16 mouse cellular contexts compared by ENCODE assay signal in genomic region chr19:12498321-12498720, GRCm38 (mm10). TPM values are rescaled to one million over a fixed set of nuclear protein-coding genes. Genes with fewer than 3 reads are reported as not detected.
A peak's percentile ranks its signal among the peaks of the same experiment; 100 is the strongest.
DNase-seq lines count a peak whose midpoint lies in the region; ATAC-seq and TF ChIP-seq lines count a peak whose summit lies in the region.
"Had no signal": no experiment of that assay in that cellular context is flagged by ENCODE, and none has a peak within 500 bp of the region (broad histone marks: within the 10 kb centered on the region; RNA-seq: fewer than 3 reads in every experiment).

No protein-coding gene starts in this region.

- TF ChIP-seq CTCF in CH12.LX (conservative IDR thresholded peaks at IDR 0.05 in 1 of 2, IDR thresholded peaks at IDR 0.05 in 1 of 2; ENCODE audit: low read depth in 2 of 2, low read length in 2 of 2): no peak

- peaks cover 17% of the 10 kb centered on the region for H3K36me3 ChIP-seq in forebrain, embryonic 12.5 days (replicated peaks)
- no peaks in the 10 kb centered on the region for H3K36me3 ChIP-seq in forebrain, embryonic 16.5 days (ENCODE audit: control insufficient read depth, insufficient read depth)
- H3K36me3 ChIP-seq in CH12.LX (replicated peaks in 1 of 2; ENCODE audit: control insufficient read depth in 1 of 2, insufficient read depth in 1 of 2, low read length in 1 of 2): peaks cover 0 to 46% of the 10 kb centered on the region in 2 experiments
- H3K36me3 ChIP-seq in hindbrain, embryonic 11.5 days (ENCODE audit: control insufficient read depth, insufficient read depth, low read length): 0 out of 2 replicates have a peak, but pooled peaks cover 4% of the 10 kb centered on the region
- 0 out of 2 replicates have a peak, but pooled peaks cover 4% of the 10 kb centered on the region for H3K36me3 ChIP-seq in midbrain, embryonic 14.5 days (ENCODE audit: control insufficient read depth, insufficient read depth, low read length)
- H3K36me3 ChIP-seq: heart, embryonic 13.5 days; liver, embryonic 12.5 days had no signal

- H3K4me3 ChIP-seq in forebrain, embryonic 12.5 days (replicated peaks): no peak overlapping the region
- no peak overlapping the region for H3K4me3 ChIP-seq in forebrain, embryonic 16.5 days (replicated peaks; ENCODE audit: low read length)
- peak overlapping the region in 1 of 3 experiments; percentile 96 for H3K4me3 ChIP-seq in CH12.LX (replicated peaks in 1 of 3; ENCODE audit: low read depth in 2 of 3, low read length in 2 of 3, poor library complexity in 1 of 3)
- peak overlapping the region; percentile 92 for H3K4me3 ChIP-seq in hindbrain, embryonic 11.5 days (ENCODE audit: low read depth, low read length)
- H3K4me3 ChIP-seq in midbrain, embryonic 14.5 days (replicated peaks; ENCODE audit: low read depth, low read length): no peak overlapping the region
- H3K4me3 ChIP-seq: heart, embryonic 13.5 days; liver, embryonic 12.5 days had no signal

- H3K27ac ChIP-seq in forebrain, embryonic 12.5 days: no peak overlapping the region
- H3K27ac ChIP-seq in forebrain, embryonic 16.5 days (ENCODE audit: low read length): no peak overlapping the region
- no peak overlapping the region for H3K27ac ChIP-seq in CH12.LX (ENCODE audit: insufficient read depth, low read depth)
- H3K27ac ChIP-seq in hindbrain, embryonic 11.5 days (ENCODE audit: low read depth, low read length): peak overlapping the region; percentile 72
- 0 out of 2 replicates have a peak overlapping the region, but pooled peaks have one; percentile 17 for H3K27ac ChIP-seq in midbrain, embryonic 14.5 days (replicated peaks; ENCODE audit: low read depth, low read length)
- H3K27ac ChIP-seq: heart, embryonic 13.5 days; liver, embryonic 12.5 days had no signal

- in situ Hi-C loops in CH12.LX (cut with MboI; ENCODE audit: low pct_ligation_motif_present, low pct_unique_long_range_greater_than_20kb, low sequenced_read_pairs): loop anchor here (5.0 to 25.0 kb wide), 3 partner anchors 66 to 486 kb away; no protein-coding TSS in a partner anchor

- ATAC-seq in forebrain, embryonic 12.5 days (ENCODE audit: low FRiP score): no peak
- ATAC-seq in forebrain, embryonic 16.5 days: no peak
- ATAC-seq in hindbrain, embryonic 11.5 days (ENCODE audit: low FRiP score): no peak
- ATAC-seq in midbrain, embryonic 14.5 days (ENCODE audit: low FRiP score, low TSS enrichment): no peak
- ATAC-seq: liver, embryonic 12.5 days had no signal

- no peak overlapping the region for H3K9ac ChIP-seq in forebrain, embryonic 12.5 days
- no peak overlapping the region for H3K9ac ChIP-seq in forebrain, embryonic 16.5 days (replicated peaks; ENCODE audit: low read depth, low read length)
- no peak overlapping the region for H3K9ac ChIP-seq in CH12.LX (ENCODE audit: insufficient read depth, low read depth)
- peak overlapping the region; percentile 99; the same call in 1 of the 2 replicates for H3K9ac ChIP-seq in hindbrain, embryonic 11.5 days (ENCODE audit: low read depth, low read length)
- no peak overlapping the region for H3K9ac ChIP-seq in midbrain, embryonic 14.5 days (replicated peaks; ENCODE audit: low read length)
- H3K9ac ChIP-seq: heart, embryonic 13.5 days; liver, embryonic 12.5 days had no signal

- peaks cover 68% of the 10 kb centered on the region for H3K4me1 ChIP-seq in forebrain, embryonic 12.5 days
- H3K4me1 ChIP-seq in forebrain, embryonic 16.5 days (replicated peaks; ENCODE audit: control insufficient read depth, insufficient read depth, low read length): peaks cover 25% of the 10 kb centered on the region
- H3K4me1 ChIP-seq in CH12.LX (ENCODE audit: control insufficient read depth in 1 of 2, insufficient read depth in 2 of 2): peaks cover 7 to 57% of the 10 kb centered on the region in 2 experiments
- peaks cover 16% of the 10 kb centered on the region for H3K4me1 ChIP-seq in hindbrain, embryonic 11.5 days (replicated peaks; ENCODE audit: control insufficient read depth, insufficient read depth, low read length)
- peaks cover 34% of the 10 kb centered on the region for H3K4me1 ChIP-seq in midbrain, embryonic 14.5 days (ENCODE audit: control insufficient read depth, insufficient read depth, low read length)

- H3K27me3 ChIP-seq in forebrain, embryonic 12.5 days: no peaks in the 10 kb centered on the region
- H3K27me3 ChIP-seq in forebrain, embryonic 16.5 days (replicated peaks; ENCODE audit: control insufficient read depth, insufficient read depth, low read length): no peaks in the 10 kb centered on the region
- no peaks in the 10 kb centered on the region for H3K27me3 ChIP-seq in CH12.LX (replicated peaks)
- H3K27me3 ChIP-seq in hindbrain, embryonic 11.5 days (ENCODE audit: control insufficient read depth, insufficient read depth, low read length): no peaks in the 10 kb centered on the region
- H3K27me3 ChIP-seq in midbrain, embryonic 14.5 days (ENCODE audit: control insufficient read depth, insufficient read depth, low read length): no peaks in the 10 kb centered on the region

- 81% methylated on average over 4 of the region's 4 CpGs for WGBS in forebrain, embryonic 12.5 days
- WGBS in forebrain, embryonic 16.5 days: 74% methylated on average over 4 of the region's 4 CpGs
- 51% methylated on average over 4 of the region's 4 CpGs for WGBS in hindbrain, embryonic 11.5 days
- 44% methylated on average over 4 of the region's 4 CpGs for WGBS in midbrain, embryonic 14.5 days

- dilution Hi-C loops in CH12.LX (cut with MboI; ENCODE audit: extremely low pct_ligation_motif_present, extremely low pct_unique_long_range_greater_than_20kb, low sequenced_read_pairs): no loop called here

- TF ChIP-seq POLR2A in CH12.LX (IDR thresholded peaks at IDR 0.05; ENCODE audit: low read depth, low read length): no peak

- H3K9me3 ChIP-seq in forebrain, embryonic 12.5 days: no peaks in the 10 kb centered on the region
- H3K9me3 ChIP-seq in forebrain, embryonic 16.5 days (ENCODE audit: control insufficient read depth, low read length): no peaks in the 10 kb centered on the region
- no peaks in the 10 kb centered on the region for H3K9me3 ChIP-seq in CH12.LX (replicated peaks; ENCODE audit: low read length)
- H3K9me3 ChIP-seq in hindbrain, embryonic 11.5 days (ENCODE audit: control insufficient read depth, low read length): no peaks in the 10 kb centered on the region
- no peaks in the 10 kb centered on the region for H3K9me3 ChIP-seq in midbrain, embryonic 14.5 days (ENCODE audit: control insufficient read depth, low read length)
- H3K9me3 ChIP-seq: heart, embryonic 13.5 days; liver, embryonic 12.5 days had no signal

- no peak for DNase-seq in CH12.LX (ENCODE audit: extremely low read depth)
- no peak for DNase-seq in hindbrain, embryonic 11.5 days (ENCODE audit: low spot score)
- no peak for DNase-seq in midbrain, embryonic 14.5 days
- DNase-seq in frontal cortex, adult 2 months (ENCODE audit: extremely low spot score in 1 of 2, low spot score in 1 of 2): no peak
- no peak for DNase-seq in ovary, postnatal 14 days (ENCODE audit: low spot score)
- no peak for DNase-seq in frontal cortex, postnatal 25 days (ENCODE audit: low spot score in 2 of 2)
- DNase-seq: embryo, embryonic 11 days; gastrocnemius, postnatal 14 days; kidney, postnatal 4 days; lung, postnatal 4 days; right cerebral cortex, postnatal 14 days; thymus, postnatal 14 days had no signal

- no peak for TF ChIP-seq RAD21 in CH12.LX (IDR thresholded peaks at IDR 0.05; ENCODE audit: low read depth, low read length)

- TF ChIP-seq EP300 in CH12.LX (IDR thresholded peaks at IDR 0.05; ENCODE audit: low read length): no peak

- peak overlapping the region; percentile 81 for H3K4me2 ChIP-seq in forebrain, embryonic 12.5 days
- H3K4me2 ChIP-seq in forebrain, embryonic 16.5 days (ENCODE audit: low read length): no peak overlapping the region; the same call in 1 of the 2 replicates
- 0 out of 2 replicates have a peak overlapping the region, but pooled peaks have one; percentile 27 for H3K4me2 ChIP-seq in CH12.LX (ENCODE audit: insufficient read depth, low read depth, poor library complexity, severe bottlenecking)
- H3K4me2 ChIP-seq in hindbrain, embryonic 11.5 days (replicated peaks; ENCODE audit: low read depth, low read length): peak overlapping the region; percentile 78
- peak overlapping the region; percentile 68 for H3K4me2 ChIP-seq in midbrain, embryonic 14.5 days (ENCODE audit: low read length)
- H3K4me2 ChIP-seq: heart, embryonic 13.5 days; liver, embryonic 12.5 days had no signal

- H3K79me2 ChIP-seq in CH12.LX (replicated peaks; ENCODE audit: control insufficient read depth, extremely low read depth, insufficient read depth, poor library complexity, severe bottlenecking): peaks cover 23% of the 10 kb centered on the region

RNA-seq across cellular contexts. Expression of gene Dtx4, which starts 2.9 kb away (rescaled TPM):
- polyA plus RNA-seq in forebrain, embryonic 12.5 days (2016; fragmentation: Nextera tagmentation; extraction: Ambion mirVana): 34.2 and 37.4 TPM in 2 replicates
- 20.3 and 21.3 TPM in 2 replicates for polyA plus RNA-seq in forebrain, embryonic 16.5 days (2015; fragmentation: Nextera tagmentation; extraction: Ambion mirVana)
- total RNA-seq in CH12.LX (2012; rRNA removed): 19.2 and 21.2 TPM in 2 replicates
- total RNA-seq in CH12.LX (2014; rRNA removed): 15.6 and 16.4 TPM in 2 replicates
- polyA plus RNA-seq in CH12.LX (2012; ENCODE audit: insufficient read length, low read depth): 28.7 and 30.5 TPM in 2 replicates
- 55.4 and 66.1 TPM in 2 replicates for polyA plus RNA-seq in hindbrain, embryonic 11.5 days (2014; fragmentation: Nextera tagmentation; extraction: Ambion mirVana)
- polyA plus RNA-seq in midbrain, embryonic 14.5 days (2014; fragmentation: Nextera tagmentation; extraction: Ambion mirVana): 35.7 and 46.0 TPM in 2 replicates
- 19.2 and 21.1 TPM in 2 replicates for polyA plus RNA-seq in frontal cortex, adult 2 months (2012; rRNA removed)

RNA-seq across cellular contexts. Expression of gene Mpeg1, which starts 37.7 kb away (rescaled TPM):
- 0.37 and 0.55 TPM in 2 replicates for polyA plus RNA-seq in forebrain, embryonic 12.5 days (2016; fragmentation: Nextera tagmentation; extraction: Ambion mirVana)
- polyA plus RNA-seq in forebrain, embryonic 16.5 days (2015; fragmentation: Nextera tagmentation; extraction: Ambion mirVana): 0.39 and 0.47 TPM in 2 replicates
- total RNA-seq in CH12.LX (2012; rRNA removed) (43.8 and 53.6 TPM in 2 replicates), CH12.LX (2014; rRNA removed) (67.0 and 68.0 TPM in 2 replicates)
- 241 and 270 TPM in 2 replicates for polyA plus RNA-seq in CH12.LX (2012; ENCODE audit: insufficient read length, low read depth)
- 0.60 and 1.0 TPM in 2 replicates for polyA plus RNA-seq in hindbrain, embryonic 11.5 days (2014; fragmentation: Nextera tagmentation; extraction: Ambion mirVana)
- 1.00 and 1.1 TPM in 2 replicates for polyA plus RNA-seq in midbrain, embryonic 14.5 days (2014; fragmentation: Nextera tagmentation; extraction: Ambion mirVana)
- polyA plus RNA-seq in frontal cortex, adult 2 months (2012; rRNA removed): 8.7 and 12.4 TPM in 2 replicates

RNA-seq across cellular contexts. Expression of gene Fam111a, which starts 47.2 kb away (rescaled TPM):
- polyA plus RNA-seq in forebrain, embryonic 12.5 days (2016; fragmentation: Nextera tagmentation; extraction: Ambion mirVana): 17.9 and 18.4 TPM in 2 replicates
- 7.7 and 9.8 TPM in 2 replicates for polyA plus RNA-seq in forebrain, embryonic 16.5 days (2015; fragmentation: Nextera tagmentation; extraction: Ambion mirVana)
- total RNA-seq in CH12.LX (2012; rRNA removed) (47.6 and 53.6 TPM in 2 replicates), CH12.LX (2014; rRNA removed) (92.6 and 110 TPM in 2 replicates)
- polyA plus RNA-seq in CH12.LX (2012; ENCODE audit: insufficient read length, low read depth): 102 and 103 TPM in 2 replicates
- 22.1 and 26.3 TPM in 2 replicates for polyA plus RNA-seq in hindbrain, embryonic 11.5 days (2014; fragmentation: Nextera tagmentation; extraction: Ambion mirVana)
- 4.5 and 8.3 TPM in 2 replicates for polyA plus RNA-seq in midbrain, embryonic 14.5 days (2014; fragmentation: Nextera tagmentation; extraction: Ambion mirVana)
- polyA plus RNA-seq in frontal cortex, adult 2 months (2012; rRNA removed): 1.1 and 1.3 TPM in 2 replicates

Comparison
In these comparisons a context has a peak if more than half of its experiments do, and no peak if none do; other contexts are left out.
1. H3K27ac ChIP-seq: peak in hindbrain, embryonic 11.5 days (single experiment) and midbrain, embryonic 14.5 days (single experiment); none in forebrain, embryonic 12.5 days (single experiment), forebrain, embryonic 16.5 days (single experiment) and CH12.LX (single experiment).
2. RNA of gene Mpeg1, which starts 37.7 kb away (polyA plus RNA-seq): 241 to 270 TPM in CH12.LX; 8.7 to 12.4 TPM in frontal cortex, adult 2 months, 0.60 to 1.0 TPM in hindbrain, embryonic 11.5 days, 1.00 to 1.1 TPM in midbrain, embryonic 14.5 days, 0.37 to 0.55 TPM in forebrain, embryonic 12.5 days and 0.39 to 0.47 TPM in forebrain, embryonic 16.5 days; every median in the first group is over 10 times any median in the second.